Mouse (Mus musculus) ZHBTc4 (cell line): Measurements from ENCODE around the gene Siae.
A peak's percentile ranks its signal among the peaks of the same experiment; 100 is the strongest.

ENCODE experiments used
- DNase-seq: peaks from one replicate; pipeline ENCODE4 v3.0.0-alpha.2; 2011; ENCODE audit warnings: low read depth, low spot score

Siae gene

GRCm38 (mm10) chr9:37554838-37555748, at the start of gene Siae:
Gene Siae (plus strand): TSS chr9:37555698.
- no peak for DNase-seq

DNA sequence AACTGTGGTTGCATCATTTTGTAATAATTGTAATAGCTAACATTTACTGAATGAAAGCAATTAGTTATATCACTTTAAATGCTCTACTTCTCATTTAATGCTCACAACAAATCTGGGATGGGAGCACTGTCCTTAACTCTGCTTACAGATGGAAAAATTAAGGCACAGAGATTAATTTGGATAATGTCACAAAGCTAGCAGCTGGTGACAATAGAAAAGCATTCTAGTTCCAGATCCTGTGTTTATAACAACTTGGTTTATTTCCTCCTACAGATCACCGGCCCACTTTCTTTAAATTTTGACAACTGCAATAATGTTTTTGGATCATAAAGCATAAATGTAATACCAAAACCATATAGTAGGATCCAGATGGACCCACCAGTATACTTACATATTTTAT, 49.5 kb upstream of the Siae start:
- no peak for DNase-seq

- DNase-seq, result peak; percentile 67
Observed at GRCm38 (mm10) chr9:37512097-37512496, 43.4 kb upstream of the Siae start.

DNA sequence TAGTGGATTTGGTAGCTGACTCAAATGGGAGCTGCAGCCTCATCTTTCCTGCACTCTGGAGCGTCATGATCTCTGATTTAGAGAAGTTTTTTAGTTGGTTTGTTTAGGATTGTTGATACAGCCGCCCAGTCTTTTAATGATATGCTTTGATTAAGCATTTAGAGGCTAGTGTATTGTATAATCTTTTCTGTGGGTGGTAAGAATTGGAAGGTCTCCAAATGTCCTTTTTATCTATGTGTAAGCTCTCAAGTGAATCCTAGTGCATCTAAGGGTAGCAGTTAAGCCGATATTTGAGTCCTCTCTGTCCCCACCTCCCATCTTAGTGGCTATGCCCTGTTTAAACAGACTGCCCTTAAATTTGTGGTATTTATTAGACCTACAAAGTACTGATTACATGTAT, 41.0 kb upstream of the Siae start:
- no peak for DNase-seq

GRCm38 (mm10) chr9:37517467-37517866, 38.0 kb upstream of the Siae start:
- no peak for DNase-seq

- DNase-seq, result no peak
Observed at GRCm38 (mm10) chr9:37518991-37519390, 36.5 kb upstream of the Siae start.

DNA sequence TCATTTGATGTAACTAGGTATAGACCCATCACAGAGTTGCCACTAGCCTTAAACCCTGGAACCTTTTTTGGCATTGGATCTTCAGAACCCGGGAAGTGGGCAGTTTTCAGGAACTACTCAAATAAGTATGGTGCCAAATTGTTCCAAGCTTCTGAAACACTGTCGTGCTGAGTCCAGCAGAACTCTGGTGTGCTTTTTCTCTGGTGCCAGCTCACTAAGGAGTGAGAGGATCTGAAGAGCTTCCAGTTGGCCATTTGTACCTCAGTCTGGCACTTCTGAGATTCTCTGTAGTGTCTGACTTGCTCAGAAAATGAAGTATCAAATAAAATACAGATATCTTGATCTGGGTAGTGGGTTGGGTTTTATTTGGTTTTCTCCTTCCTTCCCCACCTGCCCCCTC, 35.5 kb upstream of the Siae start:
- no peak for DNase-seq

- DNase-seq, result no peak
Observed at GRCm38 (mm10) chr9:37525461-37525860, 30.0 kb upstream of the Siae start.

GRCm38 (mm10) chr9:37526443-37527395, 28.8 kb upstream of the Siae start:
- DNase-seq, result peak; percentile 39

- DNase-seq, result peak; percentile 45
Observed at GRCm38 (mm10) chr9:37527396-37528224, 27.9 kb upstream of the Siae start, which contains the start of gene Esam. Gene Esam (plus strand): TSS chr9:37528078.

GRCm38 (mm10) chr9:37528225-37528970, 27.1 kb upstream of the Siae start:
- DNase-seq, result no peak

GRCm38 (mm10) chr9:37530031-37530887, 25.2 kb upstream of the Siae start:
- peak; percentile 72 for DNase-seq

DNA sequence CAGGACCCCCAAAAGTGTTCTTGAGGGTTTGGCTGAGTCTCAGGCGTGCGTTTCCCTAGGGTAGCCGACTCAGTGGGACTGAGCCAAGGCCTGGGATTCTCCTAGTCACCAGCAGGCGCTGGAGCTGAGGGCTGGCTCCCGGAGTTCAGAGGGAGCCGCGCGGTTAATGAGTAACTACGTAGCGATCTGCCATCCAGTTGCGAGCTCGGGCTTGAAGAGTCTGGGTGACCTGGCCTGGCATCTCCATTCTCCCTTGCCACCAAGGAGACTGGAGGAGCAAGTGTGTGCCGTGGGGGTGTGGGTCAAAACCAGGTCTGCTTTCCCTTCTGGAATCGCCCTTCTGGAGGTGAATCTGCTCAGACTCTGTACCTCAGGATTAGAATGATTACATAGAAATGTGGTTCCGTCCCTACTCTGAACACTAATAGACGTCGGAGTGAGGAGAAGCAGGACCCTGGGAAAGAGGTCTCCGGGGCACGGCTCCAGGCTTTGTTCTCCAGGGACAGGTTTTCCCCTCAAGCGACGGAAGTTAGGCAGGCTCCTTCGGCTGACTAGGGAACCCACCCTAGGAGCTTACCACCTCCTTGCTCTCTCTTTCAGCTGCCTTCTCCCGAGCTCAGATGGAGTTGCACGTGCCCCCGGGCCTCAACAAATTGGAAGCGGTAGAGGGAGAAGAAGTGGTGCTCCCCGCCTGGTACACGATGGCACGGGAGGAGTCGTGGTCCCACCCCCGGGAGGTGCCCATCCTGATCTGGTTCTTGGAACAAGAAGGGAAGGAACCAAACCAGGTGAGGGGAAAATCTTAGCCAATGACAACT, 24.4 kb upstream of the Siae start:
- DNase-seq, result peak; percentile 84

DNA sequence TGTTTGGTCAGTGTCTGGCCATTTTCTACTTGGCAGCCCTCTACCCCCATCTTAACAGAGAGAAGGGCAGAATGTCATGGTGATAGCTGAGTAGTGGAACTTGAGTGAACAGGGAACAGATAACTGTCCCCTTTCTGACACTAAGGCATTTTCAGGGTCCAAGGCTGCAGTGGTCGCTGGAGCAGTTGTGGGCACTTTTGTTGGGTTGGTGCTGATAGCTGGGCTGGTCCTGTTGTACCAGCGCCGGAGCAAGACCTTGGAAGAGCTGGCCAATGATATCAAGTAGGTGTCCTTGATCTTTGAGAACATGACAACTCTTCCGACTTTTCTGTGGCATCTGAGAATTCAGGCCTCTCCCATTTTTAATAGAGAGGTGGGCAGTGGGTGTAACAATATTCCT, 18.6 kb upstream of the Siae start:
- DNase-seq, result no peak

DNA sequence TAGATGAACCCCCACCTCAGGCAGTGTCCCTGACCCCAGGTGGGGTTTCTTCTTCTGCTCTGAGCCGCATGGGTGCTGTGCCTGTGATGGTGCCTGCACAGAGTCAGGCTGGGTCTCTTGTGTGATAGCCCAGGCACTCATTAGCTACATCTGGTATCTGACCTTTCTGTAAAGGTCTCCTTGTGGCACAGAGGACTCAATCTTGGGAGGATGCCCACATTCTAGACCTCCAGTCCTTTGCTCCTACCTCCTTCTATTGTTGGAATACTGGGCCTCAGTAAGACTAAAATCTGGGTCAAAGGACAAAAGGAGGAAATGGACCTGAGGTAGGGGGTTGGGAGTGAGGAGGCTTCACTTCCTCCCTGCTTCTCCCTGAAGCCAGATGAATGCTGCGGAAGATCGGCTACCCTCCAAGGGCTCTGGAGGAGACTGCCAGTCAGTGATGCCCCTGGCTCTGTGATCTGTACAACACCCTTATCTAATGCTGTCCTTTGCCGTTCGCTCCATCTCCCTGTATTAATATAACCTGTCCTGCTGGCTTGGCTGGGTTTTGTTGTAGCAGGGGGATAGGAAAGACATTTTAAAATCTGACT, 17.7 kb upstream of the Siae start:
- DNase-seq, result no peak

DNA sequence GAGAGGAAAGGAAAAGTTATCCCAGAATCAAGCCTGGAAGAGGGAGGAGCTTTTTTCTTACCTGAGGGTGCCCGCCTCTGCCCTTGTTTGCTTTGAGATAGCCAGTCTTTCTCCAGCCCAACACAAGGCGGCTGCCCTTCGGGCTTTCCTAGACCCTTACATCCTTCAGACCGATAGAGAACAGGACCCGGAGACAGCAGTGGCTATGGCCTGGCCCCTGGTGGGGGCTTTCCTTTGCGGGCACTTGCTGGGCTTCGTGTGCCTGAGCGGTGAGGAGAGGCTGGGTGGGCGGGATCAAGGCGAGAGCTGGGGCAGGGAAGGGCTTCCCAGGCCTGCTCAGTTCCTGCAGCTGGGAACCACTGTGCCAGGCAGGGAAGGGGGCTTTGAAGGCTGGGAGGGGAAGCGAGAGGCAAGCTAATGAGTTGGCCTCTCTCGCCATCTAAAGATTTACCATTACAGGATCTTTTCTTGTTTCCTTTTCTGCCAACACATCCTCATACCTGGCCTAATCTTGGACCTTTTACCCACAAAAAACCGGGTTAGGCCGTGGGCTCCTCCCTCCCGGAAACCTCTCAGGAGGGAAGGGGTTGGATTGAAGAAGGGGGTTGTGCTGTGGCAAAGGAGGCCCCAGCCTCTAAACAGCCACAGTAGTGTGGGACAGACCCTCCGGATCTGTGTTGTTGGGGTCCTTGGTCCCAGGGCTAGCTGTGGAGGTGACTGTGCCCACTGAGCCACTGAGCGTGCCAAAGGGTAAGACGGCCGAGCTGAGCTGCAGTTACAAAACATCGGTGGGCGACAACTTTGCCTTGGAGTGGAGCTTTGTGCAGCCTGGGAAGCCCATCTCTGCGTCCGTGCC, 16.1 kb upstream of the Siae start, which contains the start of gene Vsig2:
Vsig2 (plus strand) TSS at position 86 of the 856 bp plus-strand sequence.
- peak; percentile 50 for DNase-seq

DNA sequence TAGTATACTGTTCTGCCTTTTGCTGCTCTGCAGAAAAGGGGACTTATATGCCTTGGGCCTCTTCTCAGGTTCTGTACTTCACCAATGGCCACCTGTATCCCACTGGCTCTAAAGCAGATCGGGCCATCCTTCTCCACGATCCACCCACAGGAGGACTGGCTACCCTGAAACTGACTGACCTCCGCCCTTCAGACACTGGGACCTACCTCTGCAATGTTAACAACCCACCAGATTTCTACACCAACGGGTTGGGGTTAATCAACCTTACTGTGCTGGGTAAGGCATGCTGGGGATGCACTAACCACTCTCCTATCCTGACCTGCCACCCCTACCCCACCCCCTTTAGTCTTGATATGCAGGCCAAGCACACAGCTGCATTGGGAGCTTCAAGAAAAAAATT, 15.3 kb upstream of the Siae start:
- DNase-seq, result no peak
